Mouse (Mus musculus) kidney, adult 18-20 months (tissue): ENCODE measurements around the gene Perm1.

Source experiments
- DNase-seq: peaks from one replicate; pipeline ENCODE4 v3.0.0; 2021

Gene Perm1

GRCm38 (mm10) chr4:156202462-156202893 is 13.2 kb upstream of the Perm1 start:
- DNase-seq = no peak

GRCm38 (mm10) chr4:156203001-156203412 is 12.7 kb upstream of the Perm1 start, which contains the start of gene AW011738:
TSS of gene AW011738 (plus strand) at chr4:156203304.
- DNase-seq = peak; percentile 59

- peak; percentile 31 for DNase-seq
These were observed 12.1 kb upstream of the Perm1 start for GRCm38 (mm10) chr4:156203413-156204131.

- no peak for DNase-seq
These were observed 6.8 kb upstream of the Perm1 start for GRCm38 (mm10) chr4:156208872-156209271.

- no peak for DNase-seq
These were observed 5.6 kb upstream of the Perm1 start for GRCm38 (mm10) chr4:156209963-156210635.

- DNase-seq = no peak
These were observed 2.5 kb upstream of the Perm1 start for GRCm38 (mm10) chr4:156213134-156213533.

- no peak for DNase-seq
These were observed 528 bp downstream of the Perm1 start for GRCm38 (mm10) chr4:156216196-156216595.

GRCm38 (mm10) chr4:156217022-156217669 is 1.5 kb downstream of the Perm1 start:
- no peak for DNase-seq

GRCm38 (mm10) chr4:156217838-156218237 is 2.2 kb downstream of the Perm1 start:
- DNase-seq = no peak

GRCm38 (mm10) chr4:156219936-156220335 is 4.3 kb downstream of the Perm1 start:
- DNase-seq = no peak

- DNase-seq = no peak
These were observed 8.6 kb downstream of the Perm1 start for GRCm38 (mm10) chr4:156224276-156224675.

GRCm38 (mm10) chr4:156227752-156228392 is 12.2 kb downstream of the Perm1 start:
- DNase-seq = no peak

- peak; percentile 35 for DNase-seq
These were observed 12.8 kb downstream of the Perm1 start for GRCm38 (mm10) chr4:156228393-156229024.

GRCm38 (mm10) chr4:156234021-156234501 is 18.4 kb downstream of the Perm1 start:
- DNase-seq = peak; percentile 33

GRCm38 (mm10) chr4:156234701-156235213 is 19.1 kb downstream of the Perm1 start, which contains the start of gene Plekhn1:
TSS of gene Plekhn1 (minus strand) at chr4:156234857.
- DNase-seq = peak; percentile 80

- DNase-seq = no peak
These were observed 19.7 kb downstream of the Perm1 start for GRCm38 (mm10) chr4:156235360-156235770.

GRCm38 (mm10) chr4:156235808-156236533 is 20.3 kb downstream of the Perm1 start, which contains the start of gene Noc2l:
TSS of gene Noc2l (plus strand) at chr4:156236010.
- DNase-seq = peak; percentile 91

- no peak for DNase-seq
These were observed 21.2 kb downstream of the Perm1 start for GRCm38 (mm10) chr4:156236651-156237447.

- no peak for DNase-seq
These were observed 33.9 kb downstream of the Perm1 start for GRCm38 (mm10) chr4:156249567-156249966.

GRCm38 (mm10) chr4:156251081-156251480 is 35.4 kb downstream of the Perm1 start:
- DNase-seq = no peak
